In genomic region chrX:73660284-73660665, GRCm38 (mm10) we compare ENCODE assay signal across 9 mouse cellular contexts. TPM values are rescaled to one million over a fixed set of nuclear protein-coding genes. Genes with fewer than 3 reads are reported as not detected.
DNase-seq lines count a peak whose midpoint lies in the region; ATAC-seq and TF ChIP-seq lines count a peak whose summit lies in the region.
"Had no signal": no experiment of that assay in that cellular context is flagged by ENCODE, and none has a peak within 500 bp of the region (broad histone marks: within the 10 kb centered on the region; RNA-seq: fewer than 3 reads in every experiment).

No protein-coding gene starts in this region.

- H3K9ac ChIP-seq in kidney, postnatal 0 days (ENCODE audit: low read depth, low read length): peak overlapping the region; percentile 53
- H3K9ac ChIP-seq in embryonic facial prominence, embryonic 14.5 days (ENCODE audit: low read depth, low read length): peak overlapping the region; percentile 58
- H3K9ac ChIP-seq in hindbrain, embryonic 16.5 days (ENCODE audit: low read depth, low read length): peak overlapping the region; percentile 70
- peak overlapping the region; percentile 75 for H3K9ac ChIP-seq in midbrain, embryonic 16.5 days (ENCODE audit: low read depth, low read length)

- no peaks in the 10 kb centered on the region for H3K27me3 ChIP-seq in kidney, postnatal 0 days (ENCODE audit: insufficient read depth, low read length)
- H3K27me3 ChIP-seq in embryonic facial prominence, embryonic 14.5 days (replicated peaks; ENCODE audit: control insufficient read depth, insufficient read depth, low read length): no peaks in the 10 kb centered on the region
- no peaks in the 10 kb centered on the region for H3K27me3 ChIP-seq in hindbrain, embryonic 16.5 days (replicated peaks; ENCODE audit: control insufficient read depth, insufficient read depth, low read length)
- H3K27me3 ChIP-seq in midbrain, embryonic 16.5 days (ENCODE audit: control insufficient read depth, insufficient read depth, low read depth, low read length): no peaks in the 10 kb centered on the region

- peak overlapping the region; percentile 79 for H3K4me2 ChIP-seq in kidney, postnatal 0 days (ENCODE audit: low read length)
- peak overlapping the region; percentile 71 for H3K4me2 ChIP-seq in embryonic facial prominence, embryonic 14.5 days (ENCODE audit: low read depth, low read length)
- H3K4me2 ChIP-seq in hindbrain, embryonic 16.5 days (ENCODE audit: low read length): peak overlapping the region; percentile 56
- peak overlapping the region; percentile 56 for H3K4me2 ChIP-seq in midbrain, embryonic 16.5 days (ENCODE audit: low read length)

- no peaks in the 10 kb centered on the region for H3K4me1 ChIP-seq in kidney, postnatal 0 days (replicated peaks; ENCODE audit: insufficient read depth, low read length)
- H3K4me1 ChIP-seq in embryonic facial prominence, embryonic 14.5 days (ENCODE audit: control insufficient read depth, insufficient read depth, low read length): no peaks in the 10 kb centered on the region
- H3K4me1 ChIP-seq in hindbrain, embryonic 16.5 days (ENCODE audit: control insufficient read depth, insufficient read depth, low read depth, low read length): no peaks in the 10 kb centered on the region; the same call in 1 of the 2 replicates
- peaks cover 9% of the 10 kb centered on the region; the same call in 1 of the 2 replicates for H3K4me1 ChIP-seq in midbrain, embryonic 16.5 days (ENCODE audit: control insufficient read depth, insufficient read depth, low read length)

- 64% methylated on average over 3 of the region's 3 CpGs for WGBS in kidney, postnatal 0 days
- WGBS in embryonic facial prominence, embryonic 14.5 days: 63% methylated on average over 3 of the region's 3 CpGs
- 32% methylated on average over 3 of the region's 3 CpGs for WGBS in hindbrain, embryonic 16.5 days
- 53% methylated on average over 3 of the region's 3 CpGs for WGBS in midbrain, embryonic 16.5 days

- no peak for TF ChIP-seq CTCF in kidney, postnatal 0 days (IDR thresholded peaks at IDR 0.05; ENCODE audit: low read depth)

- no peaks in the 10 kb centered on the region for H3K9me3 ChIP-seq in kidney, postnatal 0 days (replicated peaks; ENCODE audit: low read length)
- H3K9me3 ChIP-seq in embryonic facial prominence, embryonic 14.5 days (ENCODE audit: control insufficient read depth, low read length): no peaks in the 10 kb centered on the region
- H3K9me3 ChIP-seq in hindbrain, embryonic 16.5 days (ENCODE audit: control insufficient read depth, low read length): no peaks in the 10 kb centered on the region
- H3K9me3 ChIP-seq in midbrain, embryonic 16.5 days (replicated peaks; ENCODE audit: control insufficient read depth, low read length, poor library complexity, severe bottlenecking): no peaks in the 10 kb centered on the region

- no peak overlapping the region for H3K27ac ChIP-seq in kidney, postnatal 0 days
- H3K27ac ChIP-seq in embryonic facial prominence, embryonic 14.5 days (replicated peaks; ENCODE audit: low read depth, low read length): no peak overlapping the region
- peak overlapping the region; percentile 75 for H3K27ac ChIP-seq in hindbrain, embryonic 16.5 days (ENCODE audit: low read depth, low read length)
- peak overlapping the region; percentile 78 for H3K27ac ChIP-seq in midbrain, embryonic 16.5 days (ENCODE audit: low read length)

- H3K36me3 ChIP-seq in kidney, postnatal 0 days (ENCODE audit: insufficient read depth, low read length): no peaks in the 10 kb centered on the region
- no peaks in the 10 kb centered on the region for H3K36me3 ChIP-seq in embryonic facial prominence, embryonic 14.5 days (ENCODE audit: control insufficient read depth, insufficient read depth, low read length)
- no peaks in the 10 kb centered on the region for H3K36me3 ChIP-seq in hindbrain, embryonic 16.5 days (ENCODE audit: control insufficient read depth, insufficient read depth, low read length)
- 0 out of 2 replicates have a peak, but pooled peaks cover 2% of the 10 kb centered on the region for H3K36me3 ChIP-seq in midbrain, embryonic 16.5 days (ENCODE audit: control insufficient read depth, insufficient read depth, low read length)

- no peak for DNase-seq in kidney, postnatal 0 days (ENCODE audit: low spot score)
- DNase-seq in kidney, adult 18-20 months: no peak
- no peak for DNase-seq in embryonic facial prominence, embryonic 14.5 days (ENCODE audit: low spot score)
- DNase-seq in right cerebral cortex, postnatal 10 days (ENCODE audit: low spot score in 2 of 2): no peak
- DNase-seq in thymus, postnatal 0 days (ENCODE audit: low spot score): no peak
- no peak for DNase-seq in layer of hippocampus, adult 11-12 months (ENCODE audit: low spot score)
- DNase-seq: lung, adult 18-20 months had no signal

- H3K4me3 ChIP-seq in kidney, postnatal 0 days (replicated peaks; ENCODE audit: low read depth, low read length): peak overlapping the region; percentile 42
- H3K4me3 ChIP-seq in embryonic facial prominence, embryonic 14.5 days (ENCODE audit: low read depth, low read length): peak overlapping the region; percentile 46
- peak overlapping the region; percentile 51 for H3K4me3 ChIP-seq in hindbrain, embryonic 16.5 days (ENCODE audit: low read length)
- H3K4me3 ChIP-seq in midbrain, embryonic 16.5 days (ENCODE audit: low read depth, low read length): peak overlapping the region; percentile 47

- no peak for ATAC-seq in kidney, postnatal 0 days (replicated peaks; ENCODE audit: low FRiP score, low read depth)
- peak; percentile 4; the same call in 1 of the 2 replicates for ATAC-seq in embryonic facial prominence, embryonic 14.5 days (ENCODE audit: low read depth)
- ATAC-seq in hindbrain, embryonic 16.5 days: peak; percentile 28
- ATAC-seq in midbrain, embryonic 16.5 days: peak; percentile 11; the same call in 1 of the 2 replicates

RNA-seq across cellular contexts. Expression of gene Pnck, which starts 0.4 kb away (rescaled TPM):
- polyA plus RNA-seq in kidney, postnatal 0 days (2015; fragmentation: Nextera tagmentation; extraction: Ambion mirVana): 15.7 and 18.7 TPM in 2 replicates
- 16.6 and 19.9 TPM in 2 replicates for polyA plus RNA-seq in embryonic facial prominence, embryonic 14.5 days (2014; fragmentation: Nextera tagmentation; extraction: Ambion mirVana)
- polyA plus RNA-seq in hindbrain, embryonic 16.5 days (2015; fragmentation: Nextera tagmentation; extraction: Ambion mirVana): 176 and 194 TPM in 2 replicates
- 197 and 208 TPM in 2 replicates for polyA plus RNA-seq in midbrain, embryonic 16.5 days (2015; fragmentation: Nextera tagmentation; extraction: Ambion mirVana)
- polyA plus RNA-seq in thymus, postnatal 0 days (2015; fragmentation: Nextera tagmentation; extraction: Ambion mirVana): 5.4 and 6.4 TPM in 2 replicates

RNA-seq across cellular contexts. Expression of gene Slc6a8, which starts 12.7 kb away (rescaled TPM):
- polyA plus RNA-seq in kidney, postnatal 0 days (2015; fragmentation: Nextera tagmentation; extraction: Ambion mirVana): 12.0 and 12.2 TPM in 2 replicates
- 8.8 and 10.1 TPM in 2 replicates for polyA plus RNA-seq in embryonic facial prominence, embryonic 14.5 days (2014; fragmentation: Nextera tagmentation; extraction: Ambion mirVana)
- 6.0 and 7.1 TPM in 2 replicates for polyA plus RNA-seq in hindbrain, embryonic 16.5 days (2015; fragmentation: Nextera tagmentation; extraction: Ambion mirVana)
- polyA plus RNA-seq in midbrain, embryonic 16.5 days (2015; fragmentation: Nextera tagmentation; extraction: Ambion mirVana): 6.6 and 7.3 TPM in 2 replicates
- polyA plus RNA-seq in thymus, postnatal 0 days (2015; fragmentation: Nextera tagmentation; extraction: Ambion mirVana): 5.1 TPM in 2 replicates

RNA-seq across cellular contexts. Expression of gene Dusp9, which starts 21.1 kb away (rescaled TPM):
- 23.5 and 25.0 TPM in 2 replicates for polyA plus RNA-seq in kidney, postnatal 0 days (2015; fragmentation: Nextera tagmentation; extraction: Ambion mirVana)
- polyA plus RNA-seq in embryonic facial prominence, embryonic 14.5 days (2014; fragmentation: Nextera tagmentation; extraction: Ambion mirVana): 1.6 and 2.2 TPM in 2 replicates
- polyA plus RNA-seq in hindbrain, embryonic 16.5 days (2015; fragmentation: Nextera tagmentation; extraction: Ambion mirVana): 0.67 and 0.84 TPM in 2 replicates
- 0.21 and 0.22 TPM in 2 replicates for polyA plus RNA-seq in midbrain, embryonic 16.5 days (2015; fragmentation: Nextera tagmentation; extraction: Ambion mirVana)
- polyA plus RNA-seq in thymus, postnatal 0 days (2015; fragmentation: Nextera tagmentation; extraction: Ambion mirVana): 0.35 and 0.46 TPM in 2 replicates

RNA-seq across cellular contexts. Expression of gene Bcap31, which starts 55.7 kb away (rescaled TPM):
- 285 and 288 TPM in 2 replicates for polyA plus RNA-seq in kidney, postnatal 0 days (2015; fragmentation: Nextera tagmentation; extraction: Ambion mirVana)
- 240 and 244 TPM in 2 replicates for polyA plus RNA-seq in embryonic facial prominence, embryonic 14.5 days (2014; fragmentation: Nextera tagmentation; extraction: Ambion mirVana)
- polyA plus RNA-seq in hindbrain, embryonic 16.5 days (2015; fragmentation: Nextera tagmentation; extraction: Ambion mirVana): 144 and 154 TPM in 2 replicates
- 123 and 130 TPM in 2 replicates for polyA plus RNA-seq in midbrain, embryonic 16.5 days (2015; fragmentation: Nextera tagmentation; extraction: Ambion mirVana)
- 292 and 314 TPM in 2 replicates for polyA plus RNA-seq in thymus, postnatal 0 days (2015; fragmentation: Nextera tagmentation; extraction: Ambion mirVana)

RNA-seq across cellular contexts. Expression of gene Abcd1, which starts 56.1 kb away (rescaled TPM):
- 12.3 and 14.1 TPM in 2 replicates for polyA plus RNA-seq in kidney, postnatal 0 days (2015; fragmentation: Nextera tagmentation; extraction: Ambion mirVana)
- polyA plus RNA-seq in embryonic facial prominence, embryonic 14.5 days (2014; fragmentation: Nextera tagmentation; extraction: Ambion mirVana): 14.7 and 15.7 TPM in 2 replicates
- 13.1 and 13.2 TPM in 2 replicates for polyA plus RNA-seq in hindbrain, embryonic 16.5 days (2015; fragmentation: Nextera tagmentation; extraction: Ambion mirVana)
- polyA plus RNA-seq in midbrain, embryonic 16.5 days (2015; fragmentation: Nextera tagmentation; extraction: Ambion mirVana): 10.4 and 11.1 TPM in 2 replicates
- 29.4 and 34.3 TPM in 2 replicates for polyA plus RNA-seq in thymus, postnatal 0 days (2015; fragmentation: Nextera tagmentation; extraction: Ambion mirVana)

Comparison
In these comparisons a context has a peak if more than half of its experiments do, and no peak if none do; other contexts are left out.
1. H3K27ac ChIP-seq: peak in hindbrain, embryonic 16.5 days (single experiment) and midbrain, embryonic 16.5 days (single experiment); none in kidney, postnatal 0 days (single experiment) and embryonic facial prominence, embryonic 14.5 days (single experiment).
2. Peak in every context shown above with its lines, with median percentiles within 50 percentile points of each other: H3K4me2 ChIP-seq, H3K4me3 ChIP-seq and H3K9ac ChIP-seq.